Mouse (Mus musculus): ENCODE results near the gene Gm20431.

DNA sequence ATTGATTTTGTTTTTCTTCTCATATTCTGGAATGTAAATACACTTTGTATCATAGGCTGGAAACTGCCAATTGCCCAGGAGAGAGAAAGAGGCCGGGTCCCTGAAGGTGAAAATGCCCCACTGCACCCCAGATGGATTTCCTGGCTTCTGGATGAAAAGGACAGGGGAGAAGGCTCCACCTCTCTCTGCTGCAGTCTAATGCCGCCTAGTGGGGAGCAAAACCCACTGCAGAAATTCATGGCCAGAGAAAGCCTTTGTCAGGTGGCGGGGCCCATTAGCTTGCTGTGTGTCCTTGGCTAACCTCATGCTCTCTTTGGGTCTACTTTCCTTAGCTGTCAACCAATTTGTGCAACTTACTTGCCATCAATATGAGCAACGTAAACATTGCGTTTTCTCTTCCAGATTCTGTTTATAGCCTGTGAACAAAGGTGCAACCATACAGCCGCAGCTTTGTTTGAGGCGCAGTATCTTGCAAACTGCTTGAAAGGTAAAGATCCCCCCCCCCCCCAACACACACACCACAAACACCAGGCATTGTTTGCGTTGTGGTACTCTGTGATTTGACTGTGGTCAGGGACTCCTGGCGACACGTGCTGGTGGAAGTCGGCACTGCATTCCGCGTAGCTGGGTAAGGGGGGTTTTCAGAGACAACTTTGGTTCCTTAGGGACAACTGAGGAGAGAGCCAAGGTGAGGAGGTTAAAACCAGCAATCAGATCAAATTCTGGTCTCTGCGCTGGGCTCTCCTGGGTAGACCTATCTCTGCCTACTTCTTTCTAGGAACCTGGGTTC lies 14.0 kb upstream of the Gm20431 start:
- TF ChIP-seq CTCF (IDR thresholded peaks at IDR 0.05; ENCODE audit: borderline replicate concordance, insufficient read depth, low read depth, low read length) (peak; percentile 42; the same call in 1 of the 2 replicates), POLR2A (IDR thresholded peaks at IDR 0.05; ENCODE audit: borderline replicate concordance, insufficient read depth, low read length) (no peak)

All from cerebellum, adult 2 months (tissue).